Mouse (Mus musculus) yolk sac, embryonic 10.5 days (tissue): ENCODE data around the gene Pet117.

Experiments used
- DNase-seq: peaks from one replicate; pipeline ENCODE4 v3.0.0-alpha.2; 2017; ENCODE audit warnings: low spot score

The Pet117 gene

GRCm38 (mm10) chr2:144382624-144383138 is 13.9 kb downstream of the Pet117 start:
- DNase-seq: no peak

GRCm38 (mm10) chr2:144386296-144386695 is 17.5 kb downstream of the Pet117 start:
- no peak for DNase-seq

GRCm38 (mm10) chr2:144388416-144388815 is 19.6 kb downstream of the Pet117 start:
- no peak for DNase-seq

GRCm38 (mm10) chr2:144399531-144399930 is 30.7 kb downstream of the Pet117 start:
- no peak for DNase-seq

- no peak for DNase-seq
These were observed 31.9 kb downstream of the Pet117 start for GRCm38 (mm10) chr2:144400659-144401058.

GRCm38 (mm10) chr2:144409037-144409436 is 40.2 kb downstream of the Pet117 start:
- no peak for DNase-seq

GRCm38 (mm10) chr2:144410603-144411002 is 41.8 kb downstream of the Pet117 start:
- no peak for DNase-seq

- no peak for DNase-seq
These were observed 45.9 kb downstream of the Pet117 start for GRCm38 (mm10) chr2:144414646-144415045.

GRCm38 (mm10) chr2:144416859-144417258 is 48.1 kb downstream of the Pet117 start:
- DNase-seq: no peak

GRCm38 (mm10) chr2:144418062-144418461 is 49.3 kb downstream of the Pet117 start:
- DNase-seq: no peak

- DNase-seq: no peak
These were observed 53.4 kb downstream of the Pet117 start for GRCm38 (mm10) chr2:144422094-144422675.
